Mouse (Mus musculus) kidney, postnatal 14 days (tissue): Measurements from ENCODE around the gene Cebpe.
A peak's percentile ranks its signal among the peaks of the same experiment; 100 is the strongest.

Experiments
- DNase-seq: peaks from one replicate; pipeline ENCODE4 v3.0.0; 2022; ENCODE audit warnings: mixed read lengths

The Cebpe gene

DNA sequence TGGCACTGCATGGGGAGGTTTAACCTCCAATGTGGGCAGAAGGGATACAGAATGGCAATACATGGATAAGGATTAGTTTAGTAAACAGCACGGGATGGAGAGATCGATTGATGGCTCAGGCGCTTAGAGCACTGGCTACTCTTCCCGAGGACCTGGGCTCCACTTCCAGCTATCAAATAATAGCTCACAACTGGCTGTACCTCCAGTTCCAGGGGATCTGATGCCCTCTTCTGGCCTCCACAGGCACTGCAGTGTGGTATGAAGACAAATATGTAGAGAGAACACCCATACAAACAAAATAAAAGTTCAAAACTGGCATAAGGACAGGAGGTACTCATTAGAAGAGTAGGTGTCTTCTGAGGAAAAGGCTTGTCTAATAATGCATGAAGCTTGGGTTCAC, 42.6 kb downstream of the Cebpe start:
- DNase-seq = peak; percentile 59

DNA sequence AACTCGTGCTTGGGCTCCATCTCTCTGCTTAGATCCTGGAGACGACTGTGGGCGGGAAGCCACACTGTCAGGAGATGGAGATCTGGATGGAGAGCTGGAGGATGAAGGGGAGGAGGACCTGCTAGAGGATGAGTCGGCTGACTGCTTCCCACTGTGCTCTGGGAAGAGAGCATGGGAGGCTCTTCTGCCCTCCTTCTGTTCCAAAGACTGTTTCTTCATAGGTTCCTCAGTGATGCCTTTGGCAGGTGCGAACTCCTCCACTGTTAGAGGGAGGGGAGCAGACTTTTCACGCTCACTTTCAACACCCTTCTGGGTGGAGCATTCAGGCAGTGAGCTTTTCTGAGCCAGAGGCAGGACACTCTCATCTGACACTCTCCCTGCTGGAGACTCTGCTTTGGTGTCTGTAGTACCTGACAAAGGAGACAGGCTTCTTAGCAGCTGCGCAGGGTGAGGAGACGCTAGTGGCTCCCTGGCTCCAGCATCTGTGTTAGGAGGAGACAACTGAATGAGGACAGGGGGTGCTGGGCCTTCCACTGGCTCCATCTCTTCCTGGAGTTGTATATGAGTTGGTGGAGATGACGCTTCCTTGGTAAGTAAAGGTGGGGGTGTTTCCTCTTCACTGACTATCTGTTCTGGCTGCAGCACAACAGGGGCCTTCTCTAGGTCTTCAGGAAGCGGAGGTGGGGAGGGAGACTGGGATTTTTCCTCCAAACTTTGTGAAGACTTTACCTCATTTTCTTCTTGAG, 47.3 kb downstream of the Cebpe start:
- DNase-seq = no peak
